Mouse (Mus musculus) urinary bladder, postnatal 36 days (tissue): ENCODE data around the gene P4hb.
"Not testable (repeated sequence)": the region's sequence is repeated elsewhere in the genome, so short reads cannot be mapped to it uniquely, and the experiment has no call there.

Experiments
- DNase-seq, 2 experiments: peaks; one replicate each; pipeline ENCODE4 v3.0.0; 2022; ENCODE audit warnings: low spot score in 2 of 2, mixed read lengths in 1 of 2

Gene P4hb

GRCm38 (mm10) chr11:120598283-120598989, 25.4 kb upstream of the P4hb start, which contains the start of the genes Alyref and Anapc11:
Alyref (minus strand) TSS chr11:120598365.
Anapc11 (plus strand) TSS chr11:120598421.
- peak; percentile 92 to 93 for DNase-seq

DNA sequence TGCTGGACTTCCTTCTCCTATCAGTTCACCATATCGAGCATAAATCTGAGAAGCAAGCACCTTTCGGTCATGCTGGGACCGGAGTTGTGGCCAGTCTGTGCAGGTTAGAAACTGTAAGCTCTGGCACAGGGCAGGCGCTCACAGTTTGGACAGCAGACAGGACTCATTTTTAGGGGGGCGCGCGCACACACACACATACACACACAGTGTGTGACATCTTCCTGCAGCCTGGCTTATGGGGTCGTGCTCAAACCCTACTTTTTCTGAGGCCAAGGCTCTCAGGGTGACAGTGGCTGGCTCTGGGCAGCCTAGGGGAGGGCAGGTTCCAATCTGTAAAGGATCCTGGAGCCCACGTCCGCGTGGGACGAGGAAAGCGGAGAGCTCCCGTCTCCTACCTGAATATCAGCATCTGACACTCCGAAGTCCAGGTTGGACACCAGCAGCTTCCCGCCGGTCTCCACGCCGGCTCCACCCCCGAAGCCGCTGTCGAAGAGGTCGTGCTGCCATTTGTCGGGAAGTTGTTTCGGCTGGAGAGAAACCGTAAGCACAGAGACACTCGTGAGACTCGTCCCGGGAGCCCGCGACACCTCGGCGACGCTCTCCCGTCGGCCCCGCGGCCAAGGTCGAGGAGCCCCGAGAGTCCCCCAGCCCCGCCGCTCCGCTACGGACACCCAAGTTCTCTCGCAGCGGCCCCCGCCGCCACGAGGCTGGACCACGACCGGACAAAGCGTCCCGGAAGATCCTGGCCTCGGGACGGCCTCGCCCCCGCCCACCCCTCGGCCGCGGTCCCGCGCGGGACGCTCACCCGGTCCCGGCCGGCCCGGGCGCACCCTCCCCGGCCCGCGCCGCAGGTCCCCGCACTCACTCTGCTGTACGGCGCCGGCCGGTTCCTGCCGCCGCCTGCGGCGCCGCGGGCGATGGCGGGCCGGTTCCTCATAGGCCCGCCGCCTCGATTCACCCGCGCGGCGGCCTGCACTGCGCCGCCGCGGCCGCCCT, 24.5 kb upstream of the P4hb start:
- no peak for DNase-seq

- DNase-seq: no peak
These were observed 15.5 kb upstream of the P4hb start for GRCm38 (mm10) chr11:120588531-120588930.

DNA sequence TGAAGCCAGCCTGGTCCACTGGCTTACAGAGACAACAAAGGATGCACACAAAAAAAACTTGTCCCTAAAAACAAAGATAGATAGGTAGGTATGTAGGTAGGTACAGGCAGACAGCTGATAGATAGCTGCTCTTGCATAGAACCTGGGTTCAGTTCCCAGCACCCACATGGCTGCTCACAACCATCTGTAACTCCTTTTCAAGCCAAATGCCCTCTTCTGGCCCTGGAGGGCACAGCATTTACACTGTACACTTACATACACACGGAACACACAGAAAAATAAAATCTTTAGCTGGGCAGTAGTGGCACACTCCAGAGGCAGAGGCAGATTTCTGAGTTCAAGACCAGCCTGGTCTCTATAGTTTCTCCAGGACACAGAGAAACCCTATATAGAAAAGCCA, 10.9 kb upstream of the P4hb start:
- DNase-seq: no peak

- DNase-seq: not testable (repeated sequence)
These were observed 9.9 kb upstream of the P4hb start for GRCm38 (mm10) chr11:120582982-120583293.

DNA sequence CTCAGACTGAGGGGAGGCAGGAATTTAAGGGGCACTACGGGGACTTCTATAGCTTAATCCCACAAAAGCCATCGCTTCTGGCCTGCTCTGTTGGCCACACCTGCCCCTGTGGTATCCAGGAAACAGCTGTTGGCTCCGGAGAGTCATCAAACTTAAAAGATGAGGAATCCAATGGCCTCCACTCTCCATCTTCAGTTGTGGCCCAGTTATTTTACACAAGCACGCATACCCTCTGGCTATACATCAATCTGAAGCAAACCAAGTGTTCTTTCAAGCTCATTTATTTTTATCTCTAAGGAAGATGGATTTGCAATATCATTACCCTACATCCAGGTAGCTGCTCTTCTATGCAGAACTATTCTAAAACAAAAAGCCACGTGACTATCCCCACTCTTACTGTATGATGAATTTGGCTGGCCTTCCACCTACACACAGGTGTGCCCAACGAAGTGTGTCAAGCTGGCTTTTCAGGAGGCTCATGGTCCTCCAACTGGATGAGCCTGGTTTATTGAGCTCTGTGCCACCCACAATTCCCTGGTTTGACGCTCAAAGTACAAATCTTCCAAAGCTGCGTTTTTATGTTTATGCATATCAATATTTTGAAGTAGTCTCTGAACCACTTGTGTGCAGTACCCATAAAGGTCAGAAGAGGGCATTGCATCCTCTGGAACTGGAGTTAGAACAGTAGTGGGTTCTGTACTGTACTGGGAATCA, 9.4 kb upstream of the P4hb start:
- DNase-seq: no peak

DNA sequence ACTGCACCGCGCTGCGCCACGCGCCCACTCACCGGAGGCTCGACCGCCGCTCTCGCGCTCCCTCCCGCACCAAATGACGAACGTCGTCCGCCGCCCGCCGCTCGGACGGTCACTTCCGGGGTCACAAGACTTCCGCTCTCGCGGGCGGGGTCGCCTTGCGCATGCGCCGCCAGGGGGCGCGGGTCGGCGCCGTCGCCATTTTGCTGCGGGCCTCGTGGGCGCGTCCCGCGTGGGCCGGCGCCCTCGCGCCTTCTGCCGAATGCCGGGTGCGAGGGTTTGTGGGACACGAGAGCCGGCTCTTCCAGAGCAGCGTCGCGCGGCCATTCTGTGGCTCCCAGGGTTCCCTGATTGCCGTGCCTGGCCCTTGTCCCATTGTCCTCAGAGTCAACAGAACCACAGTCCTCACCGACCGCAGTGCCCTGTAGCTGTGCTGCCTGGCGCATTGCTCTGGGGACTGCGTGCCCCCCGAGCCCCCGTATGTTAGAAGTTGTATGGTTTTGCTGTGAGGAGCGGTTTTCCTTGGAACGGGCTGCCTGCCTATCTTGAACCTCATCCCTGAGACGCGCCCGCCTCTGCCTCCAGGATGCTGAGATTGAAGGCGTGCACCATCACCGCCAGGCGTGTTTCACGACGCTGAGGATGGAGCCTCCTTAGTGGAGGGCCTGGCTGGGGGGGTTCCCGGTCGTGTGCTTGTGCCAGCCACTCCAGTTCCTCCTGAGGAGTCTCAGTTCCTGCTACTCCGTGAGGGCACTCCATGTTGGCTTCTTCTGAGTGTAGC, 8.6 kb upstream of the P4hb start, which contains the start of gene Arhgdia:
Gene Arhgdia (minus strand): TSS at position 135 of the 778 bp plus-strand sequence.
- peak; percentile 76 to 86 for DNase-seq

GRCm38 (mm10) chr11:120580871-120581331, 7.8 kb upstream of the P4hb start:
- peak in 1 of 2 experiments; percentile 35 for DNase-seq

DNA sequence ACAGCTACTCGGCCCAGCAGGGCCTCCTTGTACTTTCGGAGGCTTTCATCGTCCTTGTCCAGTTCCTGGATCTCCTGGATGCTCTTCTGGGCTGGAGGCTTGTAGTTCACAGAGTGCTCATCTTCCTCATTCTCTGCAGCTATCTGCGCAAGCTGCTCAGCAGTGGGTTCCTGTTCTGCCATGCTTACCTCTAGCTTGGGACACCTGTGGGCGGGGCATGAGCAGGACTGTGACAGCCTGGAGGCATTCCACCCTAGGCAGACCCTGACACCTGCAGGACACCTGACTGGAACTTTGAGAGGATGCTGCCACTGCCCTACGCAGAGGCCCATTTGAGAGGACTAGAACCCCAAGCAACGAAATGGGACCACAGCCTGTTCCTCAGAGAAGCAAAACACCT, 7.1 kb upstream of the P4hb start:
- peak in 1 of 2 experiments; percentile 20 for DNase-seq

DNA sequence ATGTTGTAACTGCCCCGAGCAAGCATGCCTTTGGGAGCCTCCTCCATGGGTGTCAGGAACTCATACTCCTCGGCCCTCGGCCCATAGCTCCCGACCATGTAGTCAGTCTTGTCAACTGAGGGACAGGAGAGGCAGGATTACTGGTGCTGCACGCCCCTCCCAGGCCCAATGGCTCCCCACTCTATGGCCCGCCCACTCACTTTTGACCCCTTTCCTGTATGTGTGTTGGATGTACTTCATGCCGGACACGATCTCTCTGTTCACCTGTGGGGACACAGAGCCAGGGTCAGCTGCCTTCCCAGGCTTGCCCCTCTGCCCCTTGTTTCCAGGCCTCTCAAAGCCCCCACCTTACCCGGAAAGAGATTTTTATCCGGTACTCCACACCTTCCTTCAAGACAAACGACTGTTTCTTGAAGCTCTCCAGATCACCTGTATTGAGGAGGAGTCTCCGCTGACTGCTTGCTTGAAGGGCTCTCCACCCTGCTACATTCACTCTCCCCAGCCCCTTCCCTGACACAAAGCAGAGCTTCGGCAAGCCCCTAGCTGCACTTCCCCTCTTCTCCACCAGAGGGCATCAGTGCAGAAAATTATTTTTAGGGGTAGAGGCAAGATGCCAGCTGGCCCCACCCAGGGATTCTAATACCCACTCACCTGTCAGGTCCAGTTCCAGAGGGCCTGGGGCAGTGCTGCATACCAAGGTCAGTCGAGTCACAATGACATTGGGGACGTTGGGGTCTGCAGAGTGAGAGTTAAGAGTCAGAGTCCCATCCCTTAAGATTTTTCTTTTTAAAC, 6.5 kb upstream of the P4hb start:
- peak in 1 of 2 experiments; percentile 61 for DNase-seq

GRCm38 (mm10) chr11:120578694-120579243, 5.7 kb upstream of the P4hb start:
- DNase-seq: no peak

- DNase-seq: no peak
These were observed 5.1 kb upstream of the P4hb start for GRCm38 (mm10) chr11:120578024-120578693.

- no peak for DNase-seq
These were observed 4.4 kb upstream of the P4hb start for GRCm38 (mm10) chr11:120577211-120578023.

GRCm38 (mm10) chr11:120576365-120576981, 3.4 kb upstream of the P4hb start:
- DNase-seq: no peak

- no peak for DNase-seq
These were observed 2.9 kb upstream of the P4hb start for GRCm38 (mm10) chr11:120575940-120576339.

DNA sequence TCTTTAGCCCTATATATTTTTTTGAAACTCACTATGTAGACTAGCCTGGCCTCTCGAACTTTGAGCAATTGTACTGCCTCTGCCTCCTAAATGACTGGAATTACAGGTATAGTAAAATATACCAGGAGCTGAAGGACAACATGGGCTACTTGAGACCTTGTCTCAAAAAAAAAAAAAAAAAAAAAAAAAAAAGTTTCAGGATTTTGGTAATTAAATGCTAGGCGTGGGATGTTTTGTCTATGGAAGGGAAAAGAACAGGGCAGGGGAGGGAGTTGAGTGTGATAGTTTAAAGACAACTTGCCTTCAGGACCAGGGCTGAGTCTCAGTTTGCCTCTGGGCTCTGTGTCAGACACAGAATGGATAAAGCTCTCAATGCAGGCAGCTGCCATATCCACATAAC, 2.0 kb upstream of the P4hb start:
- no peak for DNase-seq

GRCm38 (mm10) chr11:120574278-120574600, 1.2 kb upstream of the P4hb start:
- DNase-seq: no peak

- no peak for DNase-seq
These were observed 678 bp upstream of the P4hb start for GRCm38 (mm10) chr11:120573585-120574277.
